Mouse (Mus musculus) bone marrow macrophage, adult 2 months (primary cell): ENCODE results near the gene Anapc7. TPM values are rescaled to one million over a fixed set of nuclear protein-coding genes. Genes with fewer than 3 reads are reported as not detected.
A peak's percentile ranks its signal among the peaks of the same experiment; 100 is the strongest.

ENCODE experiments used
- H3K27ac ChIP-seq: 2 replicates; pipeline ENCODE4 v1.5.1; 2012; ENCODE audit warnings: low read depth, low read length; ENCODE audit not compliant: insufficient read depth
- H3K4me1 ChIP-seq: 2 replicates; pipeline ENCODE4 v1.6.1; 2012; ENCODE audit warnings: low read length; ENCODE audit not compliant: control insufficient read depth, insufficient read depth
- H3K4me3 ChIP-seq: 2 replicates; pipeline ENCODE4 v1.5.1; 2012; ENCODE audit warnings: mild to moderate bottlenecking, low read length, moderate library complexity; ENCODE audit not compliant: insufficient read depth
- CTCF ChIP-seq: IDR thresholded peaks from 2 replicates; pipeline ENCODE4 v1.5.1; 2012; ENCODE audit warnings: low read depth, mild to moderate bottlenecking, low read length, moderate library complexity
- POLR2A ChIP-seq: IDR thresholded peaks from 2 replicates; pipeline ENCODE4 v1.6.1; 2012; ENCODE audit warnings: mild to moderate bottlenecking, low read depth, low read length, borderline replicate concordance
- polyA plus RNA-seq: library from polyadenylated mRNA; stranded (reverse); fragments of >200 nt; gene quantifications from 2 replicates; pipeline ENCODE4 v1.2.4, GENCODE M21; 2012; ENCODE audit not compliant: missing spikeins, insufficient read depth, insufficient read length

The Anapc7 gene
- polyA plus RNA-seq, 1 experiment: 22.2 TPM

DNA sequence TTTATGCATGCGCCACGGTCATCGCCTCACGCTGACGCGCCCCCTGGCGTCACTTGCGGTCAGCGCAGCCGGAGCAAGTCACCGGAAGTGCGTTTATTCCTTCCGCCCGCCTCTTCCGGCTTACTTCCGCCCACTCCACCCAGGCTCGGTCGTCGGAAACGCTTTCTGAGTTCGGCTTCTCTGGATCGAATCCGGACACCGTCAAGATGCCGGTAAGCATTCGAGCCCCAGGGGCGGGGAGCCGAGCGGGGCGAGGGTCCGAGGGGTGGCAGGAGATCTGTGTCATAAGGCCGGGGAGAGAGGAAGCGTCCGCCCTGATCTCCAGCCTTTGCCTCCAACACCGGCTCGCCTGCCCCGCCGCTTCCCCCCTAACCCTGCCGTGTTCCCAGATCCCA, 29.7 kb upstream of the Anapc7 start, which contains the start of gene Arpc3:
TSS of gene Arpc3 (plus strand) at position 93 of the 395 bp plus-strand sequence.
- TF ChIP-seq CTCF: peak; percentile 28; the same call in 1 of the 2 replicates
- no peak for TF ChIP-seq POLR2A
- H3K4me3 ChIP-seq: peak within 1 kb of the TSS; percentile 74
- H3K4me1 ChIP-seq: peaks cover 25% of the 10 kb centered on the region
- H3K27ac ChIP-seq: peak within 1 kb of the TSS; percentile 85

DNA sequence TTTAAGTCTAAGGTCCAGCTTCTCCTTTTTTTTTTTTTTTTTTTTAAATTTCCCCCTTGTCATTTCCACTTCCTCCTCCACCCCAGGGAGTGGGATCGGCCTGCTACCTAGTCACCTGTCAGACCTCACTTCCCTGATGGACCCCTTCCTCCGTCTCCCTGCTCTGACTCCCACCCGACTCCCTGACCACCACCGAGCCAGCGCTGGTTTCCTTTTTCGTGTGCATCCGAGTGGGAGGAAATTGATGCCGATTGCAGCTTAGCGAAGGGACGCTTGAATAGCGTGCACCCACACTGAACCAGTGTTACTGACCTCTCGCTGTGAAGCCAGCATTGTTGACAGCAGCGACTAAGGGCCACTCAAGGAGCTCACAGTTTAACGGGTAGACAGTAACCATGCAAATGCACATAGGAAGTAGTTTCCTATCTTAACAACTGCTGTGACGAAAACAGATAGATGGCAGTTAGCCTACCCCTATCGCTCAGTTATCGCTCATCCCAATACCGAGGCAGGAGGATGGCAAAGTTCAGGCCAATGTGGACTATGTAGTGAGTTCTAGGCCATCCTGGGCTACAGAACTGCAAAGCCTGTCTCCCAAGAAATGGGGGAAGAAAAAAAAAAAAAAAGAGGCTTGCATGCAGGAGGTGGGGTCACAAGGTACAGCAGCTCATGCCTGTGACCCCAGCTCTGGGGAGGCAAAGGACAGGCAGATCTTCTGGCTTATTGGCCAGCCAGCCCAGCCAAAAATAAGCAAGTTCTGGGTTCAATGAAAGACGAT, 29.1 kb upstream of the Anapc7 start:
- Histone ChIP-seq H3K27ac (peak overlapping the region; percentile 85), H3K4me3 (peak overlapping the region; percentile 74), H3K4me1 (peaks cover 31% of the 10 kb centered on the region)
- TF ChIP-seq CTCF (no peak), POLR2A (no peak)

DNA sequence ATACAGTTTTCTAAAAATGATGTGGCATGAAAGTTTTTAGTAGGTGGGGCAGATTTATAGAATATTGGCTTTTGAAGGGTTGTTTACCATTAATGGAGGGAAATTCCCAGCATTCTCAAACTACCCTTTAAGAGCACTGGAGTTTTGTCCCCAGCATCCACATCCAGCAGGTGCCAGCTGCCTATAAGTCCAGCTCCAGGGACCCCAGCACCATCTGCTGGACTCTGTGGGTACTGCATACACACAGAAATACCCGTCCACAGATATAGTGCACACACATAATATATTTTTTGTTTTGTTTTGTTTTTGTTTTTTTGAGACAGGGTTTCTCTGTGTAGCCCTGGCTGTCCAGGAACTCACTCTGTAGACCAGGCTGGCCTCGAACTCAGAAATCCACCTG, 27.6 kb upstream of the Anapc7 start:
- Histone ChIP-seq H3K4me3 (no peak overlapping the region), H3K27ac (no peak overlapping the region), H3K4me1 (peaks cover 45% of the 10 kb centered on the region)
- no peak for TF ChIP-seq POLR2A
- peak; percentile 41; the same call in 1 of the 2 replicates for TF ChIP-seq CTCF

DNA sequence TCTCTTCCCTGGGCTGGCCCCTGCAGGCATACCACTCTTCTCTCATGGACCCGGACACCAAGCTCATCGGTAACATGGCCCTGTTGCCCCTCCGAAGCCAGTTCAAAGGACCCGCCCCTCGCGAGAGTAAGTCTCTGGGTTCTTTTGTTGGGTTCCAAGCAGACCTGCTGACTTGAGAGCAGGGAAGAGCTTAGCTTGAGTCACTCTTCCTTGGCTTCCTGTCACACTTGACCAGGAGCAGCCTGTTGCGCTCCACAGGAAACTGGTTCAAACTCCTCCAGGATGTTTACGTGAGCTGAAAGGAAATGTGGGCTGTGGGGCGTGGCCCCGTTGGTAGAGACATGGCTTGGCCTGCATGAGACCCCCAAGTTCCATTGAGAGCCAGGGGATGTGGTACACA, 24.7 kb upstream of the Anapc7 start:
- H3K4me3 ChIP-seq: peak overlapping the region; percentile 20
- TF ChIP-seq POLR2A (no peak), CTCF (no peak)
- H3K4me1 ChIP-seq: peaks cover 67% of the 10 kb centered on the region
- peak overlapping the region; percentile 84 for H3K27ac ChIP-seq

DNA sequence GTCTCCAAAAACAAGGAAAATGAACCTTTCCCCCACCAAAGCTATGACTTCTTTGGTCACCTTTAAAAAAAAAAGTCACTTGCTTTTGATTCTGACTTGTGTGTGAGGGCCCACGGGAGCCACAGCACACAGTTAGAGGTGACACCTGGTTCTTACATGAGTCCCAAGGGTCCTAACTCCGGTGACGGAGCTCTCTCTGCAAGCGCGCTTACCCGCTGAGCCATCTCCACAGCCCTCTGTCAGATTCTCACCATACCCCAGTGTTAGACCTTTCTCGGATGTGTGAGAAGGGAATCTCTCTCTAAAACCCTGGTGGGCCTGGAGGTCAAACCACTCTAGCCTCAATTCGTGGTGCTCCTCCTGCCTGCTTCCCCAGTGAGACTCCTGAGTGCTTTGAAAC, 24.0 kb upstream of the Anapc7 start:
- Histone ChIP-seq H3K4me1 (peaks cover 67% of the 10 kb centered on the region), H3K4me3 (no peak overlapping the region), H3K27ac (peak overlapping the region; percentile 84)
- TF ChIP-seq CTCF: peak; percentile 21; the same call in 1 of the 2 replicates
- TF ChIP-seq POLR2A: no peak

DNA sequence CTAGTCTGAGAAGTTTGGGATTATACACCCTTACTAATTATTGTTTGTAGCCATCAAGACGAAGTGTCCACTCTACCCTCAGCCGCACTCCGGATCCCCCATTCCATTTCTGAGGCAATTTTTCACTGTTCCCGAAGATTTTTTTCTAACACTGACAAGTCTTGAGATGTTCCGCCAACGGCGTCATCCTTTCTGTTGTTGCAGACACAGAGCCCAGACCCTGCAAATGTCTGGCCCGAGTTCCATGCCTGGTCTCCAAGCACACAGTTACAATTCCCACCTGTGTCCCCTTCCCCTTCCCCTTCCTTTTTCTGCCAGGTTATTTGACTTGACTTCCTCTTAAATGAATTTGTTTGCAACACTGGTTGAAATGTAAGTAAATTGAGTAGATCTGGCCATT, 21.6 kb upstream of the Anapc7 start:
- no peak for TF ChIP-seq CTCF
- TF ChIP-seq POLR2A: no peak
- Histone ChIP-seq H3K27ac (peak overlapping the region; percentile 80), H3K4me3 (no peak overlapping the region), H3K4me1 (peaks cover 55% of the 10 kb centered on the region)

DNA sequence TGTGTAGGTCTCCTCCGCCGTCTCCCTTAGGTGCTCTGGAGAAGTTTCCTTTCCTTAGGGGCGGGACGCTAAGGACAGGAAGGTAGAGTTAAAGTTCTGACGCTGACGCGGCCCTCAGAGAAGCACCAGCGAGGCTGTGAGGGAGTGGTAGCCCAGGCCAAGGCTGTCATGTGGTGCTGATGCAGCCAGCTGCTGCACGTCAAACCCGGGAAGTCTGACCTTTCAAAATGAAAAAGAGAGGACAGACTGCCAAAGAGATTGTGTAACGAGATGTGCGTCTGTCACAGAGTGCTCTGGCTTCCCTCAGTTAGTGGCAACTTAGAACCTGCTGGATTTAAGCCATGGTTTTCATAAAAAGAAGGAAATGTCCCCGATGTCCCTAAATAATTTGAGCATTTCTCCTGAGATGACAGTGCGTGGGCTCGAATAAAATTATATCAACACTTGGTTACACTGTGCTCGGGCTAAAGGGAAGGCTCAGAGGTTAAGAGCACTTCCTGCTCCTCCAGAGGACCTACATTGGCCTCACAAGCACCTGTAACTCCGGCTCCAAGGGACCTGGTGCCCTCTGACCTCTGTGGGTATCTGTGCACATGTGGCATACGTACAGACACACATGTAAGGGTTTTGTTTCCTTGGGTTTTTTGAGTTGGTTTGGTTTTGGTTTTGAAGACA, 20.7 kb upstream of the Anapc7 start:
- Histone ChIP-seq H3K4me1 (peaks cover 50% of the 10 kb centered on the region), H3K4me3 (peak overlapping the region; percentile 10; the same call in 1 of the 2 replicates), H3K27ac (peak overlapping the region; percentile 80)
- TF ChIP-seq POLR2A (no peak), CTCF (no peak)

DNA sequence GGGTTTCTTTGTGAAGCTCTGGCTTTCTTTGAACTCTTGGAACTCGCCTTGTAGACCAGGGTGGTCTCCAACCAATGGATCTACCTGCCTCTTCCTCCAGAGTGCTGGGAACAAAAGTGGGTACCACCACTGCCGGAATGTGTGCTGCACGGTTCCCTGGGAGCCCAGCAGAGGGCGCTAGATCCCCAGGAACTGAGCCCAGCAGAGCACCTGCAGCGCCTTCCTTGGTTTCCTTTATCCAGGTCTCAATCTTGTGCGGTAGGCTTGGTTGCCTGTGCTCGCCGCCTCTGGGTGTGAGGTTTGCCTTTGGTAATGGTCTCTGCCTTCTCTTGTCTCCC, 20.2 kb upstream of the Anapc7 start:
- Histone ChIP-seq H3K4me1 (peaks cover 47% of the 10 kb centered on the region), H3K27ac (peak overlapping the region; percentile 80), H3K4me3 (no peak overlapping the region)
- TF ChIP-seq CTCF (peak; percentile 99), POLR2A (no peak)

DNA sequence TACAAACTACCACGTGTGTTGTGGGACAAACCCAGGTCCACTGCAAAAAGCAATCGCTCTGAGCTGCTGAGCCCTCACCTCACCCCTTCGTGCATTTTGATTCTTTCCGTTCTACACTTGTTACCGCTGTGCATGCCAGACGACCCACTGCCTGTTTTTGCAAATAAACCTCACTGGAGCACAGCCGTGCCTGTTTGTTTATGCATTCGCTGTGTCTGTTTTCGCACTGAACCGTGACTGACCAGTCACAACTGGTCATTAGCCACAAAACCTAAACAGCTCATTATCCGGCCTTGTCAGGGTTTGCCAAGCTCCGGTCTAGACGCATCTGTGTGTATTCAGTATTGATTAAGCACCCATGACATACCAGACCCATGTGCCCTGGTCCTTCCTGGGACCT, 19.3 kb upstream of the Anapc7 start:
- Histone ChIP-seq H3K4me1 (peaks cover 38% of the 10 kb centered on the region), H3K27ac (no peak overlapping the region), H3K4me3 (no peak overlapping the region)
- no peak for TF ChIP-seq CTCF
- TF ChIP-seq POLR2A: no peak

DNA sequence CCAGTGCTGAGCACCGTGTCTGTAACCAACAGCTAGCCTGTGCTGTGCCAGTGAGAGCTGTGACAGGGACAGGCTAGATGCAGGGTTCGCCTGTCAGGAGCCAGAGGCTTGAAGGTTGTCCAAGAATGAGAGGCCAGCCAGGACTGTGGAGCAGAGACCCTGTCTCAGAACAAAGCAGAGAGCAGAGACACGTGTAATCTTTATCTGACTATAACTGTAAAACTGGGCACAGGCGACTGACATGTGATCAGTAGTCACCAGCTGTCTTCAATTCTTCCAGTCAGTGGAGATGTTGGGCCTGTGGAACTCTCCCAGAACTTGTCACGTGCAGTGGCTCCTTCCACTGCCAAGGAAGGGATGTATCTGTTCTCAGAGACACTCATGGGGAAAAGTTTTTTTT, 18.7 kb upstream of the Anapc7 start:
- Histone ChIP-seq H3K4me1 (peaks cover 32% of the 10 kb centered on the region), H3K27ac (no peak overlapping the region), H3K4me3 (no peak overlapping the region)
- no peak for TF ChIP-seq CTCF
- no peak for TF ChIP-seq POLR2A
